Mouse (Mus musculus) ES-Bruce4 (cell line): ENCODE data around the gene 4933405L10Rik. TPM values are rescaled to one million over a fixed set of nuclear protein-coding genes. Genes with fewer than 3 reads are reported as not detected.

Experiments used
- H3K27ac ChIP-seq: 2 replicates; pipeline ENCODE4 v1.5.1; 2012; ENCODE audit warnings: low read length, inconsistent platforms; ENCODE audit not compliant: insufficient read depth
- H3K27me3 ChIP-seq: 2 replicates; pipeline ENCODE4 v1.6.1; 2012; ENCODE audit warnings: mild to moderate bottlenecking, low read length, inconsistent platforms; ENCODE audit not compliant: control insufficient read depth, poor library complexity, insufficient read depth, severe bottlenecking
- H3K36me3 ChIP-seq: 2 replicates; pipeline ENCODE4 v1.6.1; 2012; ENCODE audit warnings: inconsistent platforms, mild to moderate bottlenecking, low read length, moderate library complexity; ENCODE audit not compliant: control insufficient read depth, poor library complexity, insufficient read depth, severe bottlenecking
- H3K4me1 ChIP-seq: one replicate; pipeline ENCODE4 v1.8.1; 2011; ENCODE audit warnings: low read length; ENCODE audit not compliant: control insufficient read depth, insufficient read depth
- H3K4me3 ChIP-seq: 2 replicates; pipeline ENCODE4 v1.5.1; 2011; ENCODE audit warnings: low read depth, mild to moderate bottlenecking, low read length
- H3K9ac ChIP-seq: 2 replicates; pipeline ENCODE4 v1.6.1; 2012; ENCODE audit warnings: low read depth, mild to moderate bottlenecking, inconsistent platforms; ENCODE audit not compliant: poor library complexity, severe bottlenecking
- H3K9me3 ChIP-seq: replicated peaks from 2 replicates; pipeline ENCODE4 v1.6.1; 2012; ENCODE audit warnings: mild to moderate bottlenecking, low read length, inconsistent platforms; ENCODE audit not compliant: control insufficient read depth, poor library complexity, insufficient read depth, severe bottlenecking
- CTCF ChIP-seq: IDR thresholded peaks from one replicate; pipeline ENCODE4 v1.8.1; 2011; ENCODE audit warnings: low read depth, low read length
- EP300 ChIP-seq: IDR thresholded peaks from 2 replicates; pipeline ENCODE4 v1.6.1; 2011; ENCODE audit warnings: low read depth, low read length; ENCODE audit not compliant: insufficient read depth
- POLR2A ChIP-seq: IDR thresholded peaks from one replicate; pipeline ENCODE4 v1.8.1; 2011; ENCODE audit warnings: low read length; ENCODE audit not compliant: insufficient read depth
- polyA plus RNA-seq: library from polyadenylated mRNA; stranded (reverse); fragments of >200 nt; gene quantifications from 2 replicates; pipeline ENCODE4 v1.2.4, GENCODE M21; 2011; ENCODE audit warnings: low read depth; ENCODE audit not compliant: missing spikeins, insufficient read depth, insufficient read length

4933405L10Rik gene
- polyA plus RNA-seq, 1 experiment: not detected

- Histone ChIP-seq H3K27ac (no peak overlapping the region), H3K36me3 (no peaks in the 10 kb centered on the region), H3K27me3 (no peaks in the 10 kb centered on the region), H3K4me3 (no peak overlapping the region), H3K9me3 (no peaks in the 10 kb centered on the region), H3K4me1 (no peaks in the 10 kb centered on the region), H3K9ac (no peak overlapping the region)
- TF ChIP-seq EP300 (no peak), POLR2A (no peak), CTCF (no peak)
Observed at GRCm38 (mm10) chr8:105727397-105728124, 20.1 kb downstream of the 4933405L10Rik start.

GRCm38 (mm10) chr8:105732186-105732585 lies 24.7 kb downstream of the 4933405L10Rik start:
- TF ChIP-seq EP300 (no peak), POLR2A (no peak), CTCF (no peak)
- Histone ChIP-seq H3K36me3 (no peaks in the 10 kb centered on the region), H3K27ac (no peak overlapping the region), H3K27me3 (no peaks in the 10 kb centered on the region), H3K9me3 (no peaks in the 10 kb centered on the region), H3K4me1 (no peaks in the 10 kb centered on the region), H3K4me3 (no peak overlapping the region), H3K9ac (no peak overlapping the region)

- H3K27ac ChIP-seq: no peak overlapping the region
- no peaks in the 10 kb centered on the region for H3K36me3 ChIP-seq
- TF ChIP-seq POLR2A (no peak), CTCF (no peak), EP300 (no peak)
- H3K9ac ChIP-seq: no peak overlapping the region
- no peaks in the 10 kb centered on the region for H3K9me3 ChIP-seq
- no peak overlapping the region for H3K4me3 ChIP-seq
- H3K27me3 ChIP-seq: no peaks in the 10 kb centered on the region
- H3K4me1 ChIP-seq: no peaks in the 10 kb centered on the region
Observed at GRCm38 (mm10) chr8:105739216-105739615, 31.8 kb downstream of the 4933405L10Rik start.

- H3K9ac ChIP-seq: no peak overlapping the region
- H3K4me1 ChIP-seq: no peaks in the 10 kb centered on the region
- H3K27ac ChIP-seq: no peak overlapping the region
- no peaks in the 10 kb centered on the region for H3K27me3 ChIP-seq
- no peak overlapping the region for H3K4me3 ChIP-seq
- no peaks in the 10 kb centered on the region for H3K36me3 ChIP-seq
- H3K9me3 ChIP-seq: no peaks in the 10 kb centered on the region
- no peak for TF ChIP-seq POLR2A
- TF ChIP-seq EP300: no peak
- no peak for TF ChIP-seq CTCF
Observed at GRCm38 (mm10) chr8:105743301-105743700, 35.8 kb downstream of the 4933405L10Rik start.

GRCm38 (mm10) chr8:105750606-105751005 lies 43.2 kb downstream of the 4933405L10Rik start:
- Histone ChIP-seq H3K4me1 (no peaks in the 10 kb centered on the region), H3K36me3 (no peaks in the 10 kb centered on the region), H3K9ac (peak overlapping the region; percentile 33; the same call in 1 of the 2 replicates), H3K27me3 (no peaks in the 10 kb centered on the region), H3K4me3 (peak overlapping the region; percentile 13), H3K27ac (no peak overlapping the region), H3K9me3 (no peaks in the 10 kb centered on the region)
- TF ChIP-seq CTCF: no peak
- no peak for TF ChIP-seq POLR2A
- no peak for TF ChIP-seq EP300

- Histone ChIP-seq H3K27me3 (no peaks in the 10 kb centered on the region), H3K9ac (no peak overlapping the region), H3K9me3 (no peaks in the 10 kb centered on the region), H3K4me3 (no peak overlapping the region), H3K36me3 (no peaks in the 10 kb centered on the region), H3K27ac (no peak overlapping the region), H3K4me1 (no peaks in the 10 kb centered on the region)
- no peak for TF ChIP-seq EP300
- no peak for TF ChIP-seq CTCF
- no peak for TF ChIP-seq POLR2A
Observed at GRCm38 (mm10) chr8:105753916-105754315, 46.5 kb downstream of the 4933405L10Rik start.
